Mouse (Mus musculus) heart, embryonic 14.5 days (tissue): ENCODE results near the gene Gm42688. TPM values are rescaled to one million over a fixed set of nuclear protein-coding genes. Genes with fewer than 3 reads are reported as not detected.
"Not testable (repeated sequence)": the region's sequence is repeated elsewhere in the genome, so short reads cannot be mapped to it uniquely, and the experiment has no call there.

Experiments
- ATAC-seq: fragments of 200-750 bp; cut with Nextera tagmentation; 2 replicates; pipeline ENCODE4 v1.8.0; 2017; ENCODE audit warnings: low read depth, moderate TSS enrichment; ENCODE audit not compliant: insufficient number of reproducible peaks, insufficient read depth, low FRiP score
- H3K27ac ChIP-seq, 2 experiments: fragments of 200-500 bp in 1 of 2; fragments of 300-500 bp in 1 of 2; sonication (generic) in 1 of 2; replicated peaks in 1 of 2; 2 replicates each; pipeline ENCODE4 v1.5.1; 2012 to 2014; ENCODE audit warnings: low read depth in 2 of 2, low read length in 2 of 2, control low read depth in 1 of 2, mild to moderate bottlenecking in 1 of 2, mixed read lengths in 1 of 2; ENCODE audit not compliant: control insufficient read depth in 1 of 2, insufficient read depth in 1 of 2
- H3K27me3 ChIP-seq: fragments of 300-500 bp; sonication (generic); 2 replicates; pipeline ENCODE4 v1.6.1; 2014; ENCODE audit warnings: mild to moderate bottlenecking, low read length, control low read depth; ENCODE audit not compliant: control insufficient read depth, insufficient read depth
- H3K36me3 ChIP-seq: fragments of 300-500 bp; sonication (generic); 2 replicates; pipeline ENCODE4 v1.6.1; 2014; ENCODE audit warnings: mild to moderate bottlenecking, control low read depth, low read length, mixed read lengths; ENCODE audit not compliant: control insufficient read depth, insufficient read depth
- H3K4me1 ChIP-seq, 2 experiments: fragments of 200-500 bp in 1 of 2; fragments of 300-500 bp in 1 of 2; sonication (generic) in 1 of 2; 2 replicates each; pipeline ENCODE4 v1.6.1; 2012 to 2014; ENCODE audit warnings: low read length in 2 of 2, control low read depth in 1 of 2, mixed read lengths in 1 of 2; ENCODE audit not compliant: control insufficient read depth in 2 of 2, insufficient read depth in 2 of 2
- H3K4me2 ChIP-seq: fragments of 300-500 bp; sonication (generic); 2 replicates; pipeline ENCODE4 v1.6.1; 2014; ENCODE audit warnings: mild to moderate bottlenecking, low read length
- H3K4me3 ChIP-seq, 2 experiments: fragments of 200-500 bp in 1 of 2; fragments of 300-500 bp in 1 of 2; sonication (generic) in 1 of 2; 2 replicates each; pipeline ENCODE4 v1.5.1; 2012 to 2014; ENCODE audit warnings: low read length in 2 of 2, mild to moderate bottlenecking in 2 of 2, control low read depth in 1 of 2, low read depth in 1 of 2, moderate library complexity in 1 of 2; ENCODE audit not compliant: control insufficient read depth in 1 of 2, insufficient read depth in 1 of 2
- H3K9ac ChIP-seq: fragments of 300-500 bp; sonication (generic); 2 replicates; pipeline ENCODE4 v1.6.1; 2014; ENCODE audit warnings: mild to moderate bottlenecking, low read length
- H3K9me3 ChIP-seq: fragments of 300-500 bp; sonication (generic); 2 replicates; pipeline ENCODE4 v1.6.1; 2016; ENCODE audit warnings: low read length, control low read depth; ENCODE audit not compliant: control insufficient read depth
- WGBS: fragments of 180-500 bp; shearing (Covaris S2); extraction: QIAGEN DNeasy Blood & Tissue Kit; methylation state at CpG from one replicate; pipeline ENCODE4 v1.1.7; 2014; 5-methylcytosine and 5-hydroxymethylcytosine counted together
- microRNA counts: library from miRNA; unstranded; fragments of <30 nt; microRNA quantifications from one replicate; lab custom pipeline; 2016
- microRNA-seq: library from miRNA; unstranded; fragments of <30 nt; microRNA quantifications from one replicate; pipeline ENCODE4, GENCODE M21; 2016
- polyA plus RNA-seq: library from polyadenylated mRNA; unstranded; fragments of >200 nt; fragmentation: Nextera tagmentation; extraction: Ambion mirVana; gene quantifications from 2 replicates; pipeline ENCODE4 v1.2.1, GENCODE M21; 2014

Gm42688 gene
- polyA plus RNA-seq, 1 experiment from 2014 or later, result 1.3 TPM

DNA sequence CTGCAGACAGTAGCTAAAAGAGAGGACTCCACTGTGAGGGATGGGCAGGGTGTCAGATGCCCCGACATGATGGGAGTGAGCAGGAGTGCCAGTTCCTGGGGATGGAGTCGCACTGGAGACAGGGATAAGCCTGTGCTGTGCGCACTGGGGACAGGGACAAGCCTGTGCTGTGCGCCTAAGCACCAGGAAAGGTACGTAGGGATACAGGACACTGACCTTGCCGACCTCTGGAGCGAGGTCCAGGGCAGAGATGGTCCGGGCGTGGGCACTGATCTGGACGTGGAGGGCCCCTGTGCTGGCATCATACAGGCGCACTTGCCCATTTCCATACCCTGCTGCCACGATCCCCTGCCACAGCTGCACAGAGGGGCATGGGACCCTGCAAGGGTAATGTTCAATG lies 51.6 kb downstream of the Gm42688 start:
- Histone ChIP-seq H3K27me3 (no peaks in the 10 kb centered on the region), H3K4me1 (peaks cover 5% of the 10 kb centered on the region in 2 experiments; a peak in 2 of 4 replicates), H3K9me3 (no peaks in the 10 kb centered on the region), H3K4me2 (no peak overlapping the region), H3K9ac (no peak overlapping the region), H3K36me3 (peaks cover 40% of the 10 kb centered on the region), H3K4me3 (no peak overlapping the region), H3K27ac (no peak overlapping the region)
- peak; percentile 15; the same call in 1 of the 2 replicates for ATAC-seq
- 84% methylated on average over 12 of the region's 12 CpGs for WGBS

- Histone ChIP-seq H3K27ac (no peak overlapping the region), H3K4me3 (no peak overlapping the region), H3K4me2 (no peak overlapping the region), H3K9ac (no peak overlapping the region), H3K27me3 (no peaks in the 10 kb centered on the region), H3K4me1 (peaks cover 5% of the 10 kb centered on the region in 2 experiments; a peak in 2 of 4 replicates), H3K36me3 (peaks cover 35% of the 10 kb centered on the region), H3K9me3 (no peaks in the 10 kb centered on the region)
- no peak for ATAC-seq
- WGBS, result 60% methylated on average over 5 of the region's 5 CpGs
These were observed 52.1 kb downstream of the Gm42688 start for GRCm38 (mm10) chr6:83153485-83153884.

- Histone ChIP-seq H3K27me3 (peaks cover 9% of the 10 kb centered on the region), H3K9me3 (no peaks in the 10 kb centered on the region), H3K4me1 (peaks cover 5% of the 10 kb centered on the region in 2 experiments; a peak in 2 of 4 replicates), H3K4me2 (peak overlapping the region; percentile 90), H3K36me3 (peaks cover 19% of the 10 kb centered on the region), H3K4me3 (peak overlapping the region; percentile 51 to 60), H3K9ac (peak overlapping the region; percentile 70), H3K27ac (no peak overlapping the region)
- 8% methylated on average over 23 of the region's 23 CpGs for WGBS
- no peak for ATAC-seq
These were observed 54.3 kb downstream of the Gm42688 start for GRCm38 (mm10) chr6:83155552-83156238.

DNA sequence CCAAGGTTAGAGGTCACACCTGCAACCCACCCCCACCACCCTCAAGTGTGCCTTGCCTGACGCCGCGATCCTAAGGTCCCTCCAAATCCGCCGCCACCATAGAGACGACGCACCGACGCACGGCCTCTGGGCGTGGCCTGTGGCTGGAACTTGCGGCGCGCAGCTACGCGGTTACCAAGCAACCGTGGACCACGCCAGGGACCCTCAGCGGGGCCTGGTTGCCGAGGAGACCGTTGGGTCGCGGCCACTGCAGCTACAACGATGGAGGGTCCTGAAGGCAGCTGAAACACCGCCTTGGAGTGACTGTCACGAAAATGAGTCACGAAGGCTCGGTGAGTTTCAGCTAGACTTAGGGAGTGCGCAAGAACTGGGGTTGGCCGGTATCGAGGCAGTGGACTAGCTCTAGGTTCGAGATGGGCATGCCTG lies 54.9 kb downstream of the Gm42688 start, which contains the start of the genes Wdr54 and 1700003E16Rik:
Gene Wdr54 (minus strand): TSS at position 139 of the 426 bp plus-strand sequence.
Gene 1700003E16Rik (plus strand): TSS at position 146 of the 426 bp plus-strand sequence.
- WGBS, result 3% methylated on average over 32 of the region's 32 CpGs
- H3K27me3 ChIP-seq, result peaks cover 15% of the 10 kb centered on the region
- H3K36me3 ChIP-seq, result peaks cover 15% of the 10 kb centered on the region
- H3K9me3 ChIP-seq, result no peaks in the 10 kb centered on the region
- peak within 1 kb of the TSS; percentile 70 for H3K9ac ChIP-seq
- H3K4me1 ChIP-seq, result peaks cover 5% of the 10 kb centered on the region in 2 experiments; a peak in 2 of 4 replicates
- peak; percentile 63; the same call in 1 of the 2 replicates for ATAC-seq
- peak within 1 kb of the TSS; percentile 90 for H3K4me2 ChIP-seq
- peak within 1 kb of the TSS; percentile 51 to 60 for H3K4me3 ChIP-seq
- H3K27ac ChIP-seq, result no peak within 1 kb of the TSS

DNA sequence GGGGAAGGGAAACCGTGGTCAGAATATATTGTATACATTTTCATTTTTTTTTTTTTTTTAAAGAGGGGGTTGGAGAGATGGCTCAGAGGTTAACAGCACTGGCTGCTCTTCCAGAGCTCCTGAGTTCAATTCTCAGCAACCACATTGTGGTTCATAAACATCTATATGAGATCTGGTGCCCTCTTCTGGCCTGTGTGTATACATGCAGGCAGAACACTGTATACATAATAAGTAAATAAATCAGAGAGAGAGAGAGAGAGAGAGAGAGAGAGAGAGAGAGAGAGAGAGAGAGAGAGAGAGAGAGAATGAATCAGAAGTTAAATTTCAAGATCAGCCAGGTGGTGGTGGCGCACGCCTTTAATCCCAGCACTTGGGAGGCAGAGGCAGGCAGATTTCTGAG lies 58.0 kb downstream of the Gm42688 start:
- peaks cover 6 to 19% of the 10 kb centered on the region in 2 experiments; a peak in 3 of 4 replicates for H3K4me1 ChIP-seq
- not testable (repeated sequence) for H3K9ac ChIP-seq, ATAC-seq, H3K4me3 ChIP-seq, H3K9me3 ChIP-seq, H3K4me2 ChIP-seq, H3K27ac ChIP-seq, H3K36me3 ChIP-seq
- H3K27me3 ChIP-seq, result peaks cover 31% of the 10 kb centered on the region
- WGBS, result 24% methylated on average over 3 of the region's 3 CpGs

MicroRNA genes within 50 kb of the gene (microRNA counts, 519-probe panel; counts per million panel counts)
- microRNA mmu-miR-3470a+mmu-miR-3470b (lab: Ali Mortazavi, UCI), result 322 counts per million, percentile 70 among the panel's probes with 10 or more counts

Small RNA genes lying within 50 kb of the gene (microRNA-seq; reads per million reads assigned to microRNA genes)
- gene Mir3470a, result not detected

Other genes with a start within 250 kb of the Gm42688 start
- gene Sema4f, start 161.8 kb upstream of the Gm42688 start, polyA plus RNA-seq, result not detected in 2 replicates
- 0.35 and 1.4 TPM in 2 replicates for gene M1ap, start 154.7 kb upstream of the Gm42688 start, polyA plus RNA-seq
- gene Dok1, start 68.1 kb upstream of the Gm42688 start, polyA plus RNA-seq, result 4.3 and 6.4 TPM in 2 replicates
- 3.8 and 6.2 TPM in 2 replicates for gene Loxl3, start 67.4 kb upstream of the Gm42688 start, polyA plus RNA-seq
- 87.8 and 95.5 TPM in 2 replicates for gene Aup1, start 47.1 kb upstream of the Gm42688 start, polyA plus RNA-seq
- 42.8 and 47.6 TPM in 2 replicates for gene Htra2, start 46.3 kb upstream of the Gm42688 start, polyA plus RNA-seq
- 0.38 and 0.46 TPM in 2 replicates for gene Dqx1, start 43.8 kb upstream of the Gm42688 start, polyA plus RNA-seq
- gene Tlx2, start 31.3 kb upstream of the Gm42688 start, polyA plus RNA-seq, result 0.30 and 1.9 TPM in 2 replicates
- 14.1 and 16.8 TPM in 2 replicates for gene Pcgf1, start 23.7 kb upstream of the Gm42688 start, polyA plus RNA-seq
- 0.28 TPM in 1 of 2 replicates, not detected in the other for gene Lbx2, start 15.2 kb upstream of the Gm42688 start, polyA plus RNA-seq
- gene Ccdc142, start within 50 bp of the Gm42688 start, polyA plus RNA-seq, result 1.6 and 2.2 TPM in 2 replicates
- gene Mrpl53, start 7.4 kb downstream of the Gm42688 start, polyA plus RNA-seq, result 179 and 180 TPM in 2 replicates
- 17.8 and 21.6 TPM in 2 replicates for gene Mogs, start 13.9 kb downstream of the Gm42688 start, polyA plus RNA-seq
- gene Wbp1, start 19.9 kb downstream of the Gm42688 start, polyA plus RNA-seq, result 76.0 and 94.5 TPM in 2 replicates
- 10.3 and 11.3 TPM in 2 replicates for gene Ino80b, start 23.8 kb downstream of the Gm42688 start, polyA plus RNA-seq
- gene Rtkn, start 33.8 kb downstream of the Gm42688 start, polyA plus RNA-seq, result 9.9 and 11.6 TPM in 2 replicates
- 6.0 and 6.2 TPM in 2 replicates for gene Wdr54, start 54.8 kb downstream of the Gm42688 start, polyA plus RNA-seq
- gene 1700003E16Rik, start 54.8 kb downstream of the Gm42688 start, polyA plus RNA-seq, result 0.31 and 0.43 TPM in 2 replicates
- 53.1 and 60.2 TPM in 2 replicates for gene Dctn1, start 64.3 kb downstream of the Gm42688 start, polyA plus RNA-seq
- gene Slc4a5, start 118.2 kb downstream of the Gm42688 start, polyA plus RNA-seq, result 0.11 and 0.16 TPM in 2 replicates
- 23.2 and 24.1 TPM in 2 replicates for gene Mthfd2, start 224.3 kb downstream of the Gm42688 start, polyA plus RNA-seq
- gene Mob1a, start 224.4 kb downstream of the Gm42688 start, polyA plus RNA-seq, result 34.9 and 36.2 TPM in 2 replicates
- 297 and 314 TPM in 2 replicates for gene Bola3, start 247.5 kb downstream of the Gm42688 start, polyA plus RNA-seq